Mouse (Mus musculus): ENCODE results near the gene Mapk8ip2. TPM values are rescaled to one million over a fixed set of nuclear protein-coding genes. Genes with fewer than 3 reads are reported as not detected.
"Not testable (repeated sequence)": the region's sequence is repeated elsewhere in the genome, so short reads cannot be mapped to it uniquely, and the experiment has no call there.

Mapk8ip2 gene
- polyA plus RNA-seq, 1 experiment from 2014 or later = 62.8 TPM

GRCm38 (mm10) chr15:89428136-89428790 is 25.4 kb upstream of the Mapk8ip2 start:
- H3K4me3 ChIP-seq (replicated peaks; ENCODE audit: low read length) = peak overlapping the region; percentile 59

GRCm38 (mm10) chr15:89428821-89429351 is 24.8 kb upstream of the Mapk8ip2 start:
- Histone ChIP-seq H3K9ac (peak overlapping the region; percentile 70), H3K27ac (peak overlapping the region; percentile 94; the same call in 1 of the 2 replicates), H3K4me2 (replicated peaks) (peak overlapping the region; percentile 84), H3K27me3 (ENCODE audit: control insufficient read depth, insufficient read depth, low read length) (no peaks in the 10 kb centered on the region), H3K4me3 (replicated peaks; ENCODE audit: low read length) (peak overlapping the region; percentile 59), H3K9me3 (ENCODE audit: control insufficient read depth, low read length) (no peaks in the 10 kb centered on the region), H3K4me1 (replicated peaks; ENCODE audit: control insufficient read depth, insufficient read depth, low read length) (peaks cover 9% of the 10 kb centered on the region), H3K36me3 (replicated peaks; ENCODE audit: control insufficient read depth, insufficient read depth) (peaks cover 27% of the 10 kb centered on the region)
- DNase-seq (ENCODE audit: low spot score) (no peak), ATAC-seq (ENCODE audit: low FRiP score) (peak; percentile 35)
- 8% methylated on average over 19 of the region's 22 CpGs for WGBS

More at GRCm38 (mm10) chr15:89428136-89428790, 25.4 kb upstream of the Mapk8ip2 start:
- WGBS = 85% methylated on average over 19 of the region's 19 CpGs
- ATAC-seq (ENCODE audit: low FRiP score) (no peak), DNase-seq (ENCODE audit: low spot score) (no peak)
- Histone ChIP-seq H3K9me3 (ENCODE audit: control insufficient read depth, low read length) (no peaks in the 10 kb centered on the region), H3K4me2 (replicated peaks) (peak overlapping the region; percentile 84), H3K27me3 (ENCODE audit: control insufficient read depth, insufficient read depth, low read length) (no peaks in the 10 kb centered on the region), H3K36me3 (replicated peaks; ENCODE audit: control insufficient read depth, insufficient read depth) (peaks cover 30% of the 10 kb centered on the region), H3K9ac (peak overlapping the region; percentile 70), H3K4me1 (replicated peaks; ENCODE audit: control insufficient read depth, insufficient read depth, low read length) (peaks cover 9% of the 10 kb centered on the region), H3K27ac (no peak overlapping the region)

- Histone ChIP-seq H3K9me3 (ENCODE audit: control insufficient read depth, low read length) (no peaks in the 10 kb centered on the region), H3K9ac (peak within 1 kb of the TSS; percentile 70), H3K4me2 (replicated peaks) (peak within 1 kb of the TSS; percentile 84), H3K36me3 (replicated peaks; ENCODE audit: control insufficient read depth, insufficient read depth) (peaks cover 27% of the 10 kb centered on the region), H3K4me1 (replicated peaks; ENCODE audit: control insufficient read depth, insufficient read depth, low read length) (peaks cover 9% of the 10 kb centered on the region), H3K27ac (peak within 1 kb of the TSS; percentile 94), H3K4me3 (replicated peaks; ENCODE audit: low read length) (peak within 1 kb of the TSS; percentile 59), H3K27me3 (ENCODE audit: control insufficient read depth, insufficient read depth, low read length) (no peaks in the 10 kb centered on the region)
- peak; percentile 94 for ATAC-seq (ENCODE audit: low FRiP score)
- peak; percentile 93 for DNase-seq (ENCODE audit: low spot score)
- whole genome bisulfite sequencing = under 1% methylated on average over 70 of the region's 70 CpGs
Measured at GRCm38 (mm10) chr15:89429352-89430221, 24.1 kb upstream of the Mapk8ip2 start, which contains the start of the genes C730034F03Rik, Gm44502 and Chkb. TSS of gene C730034F03Rik (plus strand) at chr15:89429589. TSS of gene Gm44502 (minus strand) at chr15:89429696. TSS of gene Chkb (minus strand) at chr15:89429908.

GRCm38 (mm10) chr15:89430341-89430740 is 23.4 kb upstream of the Mapk8ip2 start:
- Histone ChIP-seq H3K36me3 (replicated peaks; ENCODE audit: control insufficient read depth, insufficient read depth) (peaks cover 27% of the 10 kb centered on the region), H3K9me3 (ENCODE audit: control insufficient read depth, low read length) (no peaks in the 10 kb centered on the region), H3K27ac (peak overlapping the region; percentile 94), H3K9ac (peak overlapping the region; percentile 70), H3K4me1 (replicated peaks; ENCODE audit: control insufficient read depth, insufficient read depth, low read length) (peaks cover 9% of the 10 kb centered on the region), H3K4me2 (replicated peaks) (peak overlapping the region; percentile 84), H3K27me3 (ENCODE audit: control insufficient read depth, insufficient read depth, low read length) (no peaks in the 10 kb centered on the region), H3K4me3 (replicated peaks; ENCODE audit: low read length) (peak overlapping the region; percentile 59)
- DNase-seq (ENCODE audit: low spot score) = no peak
- WGBS = 49% methylated on average over 6 of the region's 6 CpGs
- ATAC-seq (ENCODE audit: low FRiP score) = no peak

- not testable (repeated sequence) for H3K4me3 ChIP-seq (replicated peaks; ENCODE audit: low read length); H3K9ac ChIP-seq; H3K27me3 ChIP-seq (ENCODE audit: control insufficient read depth, insufficient read depth, low read length); ATAC-seq (ENCODE audit: low FRiP score); H3K4me1 ChIP-seq (replicated peaks; ENCODE audit: control insufficient read depth, insufficient read depth, low read length); H3K27ac ChIP-seq; H3K9me3 ChIP-seq (ENCODE audit: control insufficient read depth, low read length); DNase-seq (ENCODE audit: low spot score)
- 90% methylated on average over 6 of the region's 9 CpGs for WGBS
- peaks cover 23% of the 10 kb centered on the region for H3K36me3 ChIP-seq (replicated peaks; ENCODE audit: control insufficient read depth, insufficient read depth)
- peak overlapping the region; percentile 84 for H3K4me2 ChIP-seq (replicated peaks)
Measured at GRCm38 (mm10) chr15:89430771-89431170, 22.9 kb upstream of the Mapk8ip2 start.

GRCm38 (mm10) chr15:89431271-89431670 is 22.4 kb upstream of the Mapk8ip2 start:
- Histone ChIP-seq H3K27ac (no peak overlapping the region), H3K4me3 (replicated peaks; ENCODE audit: low read length) (no peak overlapping the region), H3K4me1 (replicated peaks; ENCODE audit: control insufficient read depth, insufficient read depth, low read length) (peaks cover 9% of the 10 kb centered on the region), H3K9ac (no peak overlapping the region), H3K4me2 (replicated peaks) (0 out of 2 replicates have a peak overlapping the region, but pooled peaks have one; percentile 84), H3K36me3 (replicated peaks; ENCODE audit: control insufficient read depth, insufficient read depth) (peaks cover 18% of the 10 kb centered on the region), H3K27me3 (ENCODE audit: control insufficient read depth, insufficient read depth, low read length) (no peaks in the 10 kb centered on the region), H3K9me3 (ENCODE audit: control insufficient read depth, low read length) (no peaks in the 10 kb centered on the region)
- 95% methylated on average over 3 of the region's 3 CpGs for WGBS
- no peak for DNase-seq (ENCODE audit: low spot score)
- no peak for ATAC-seq (ENCODE audit: low FRiP score)

GRCm38 (mm10) chr15:89431806-89432205 is 21.9 kb upstream of the Mapk8ip2 start:
- Histone ChIP-seq H3K27me3 (ENCODE audit: control insufficient read depth, insufficient read depth, low read length) (no peaks in the 10 kb centered on the region), H3K9ac (no peak overlapping the region), H3K9me3 (ENCODE audit: control insufficient read depth, low read length) (no peaks in the 10 kb centered on the region), H3K4me2 (replicated peaks) (no peak overlapping the region), H3K27ac (no peak overlapping the region), H3K36me3 (replicated peaks; ENCODE audit: control insufficient read depth, insufficient read depth) (peaks cover 13% of the 10 kb centered on the region), H3K4me3 (replicated peaks; ENCODE audit: low read length) (no peak overlapping the region), H3K4me1 (replicated peaks; ENCODE audit: control insufficient read depth, insufficient read depth, low read length) (peaks cover 9% of the 10 kb centered on the region)
- DNase-seq (ENCODE audit: low spot score) (no peak), ATAC-seq (ENCODE audit: low FRiP score) (no peak)
- WGBS = 94% methylated on average over 6 of the region's 6 CpGs

- Histone ChIP-seq H3K4me1 (replicated peaks; ENCODE audit: control insufficient read depth, insufficient read depth, low read length) (peaks cover 9% of the 10 kb centered on the region), H3K27ac (no peak overlapping the region), H3K36me3 (replicated peaks; ENCODE audit: control insufficient read depth, insufficient read depth) (0 out of 2 replicates have a peak, but pooled peaks cover 2% of the 10 kb centered on the region), H3K27me3 (ENCODE audit: control insufficient read depth, insufficient read depth, low read length) (no peaks in the 10 kb centered on the region), H3K9ac (no peak overlapping the region), H3K9me3 (ENCODE audit: control insufficient read depth, low read length) (no peaks in the 10 kb centered on the region), H3K4me2 (replicated peaks) (no peak overlapping the region), H3K4me3 (replicated peaks; ENCODE audit: low read length) (no peak overlapping the region)
- DNase-seq (ENCODE audit: low spot score) (no peak), ATAC-seq (ENCODE audit: low FRiP score) (no peak)
- WGBS = 76% methylated on average over 4 of the region's 4 CpGs
Measured at GRCm38 (mm10) chr15:89432946-89433345, 20.8 kb upstream of the Mapk8ip2 start.

- DNase-seq (ENCODE audit: low spot score) = no peak
- Histone ChIP-seq H3K27ac (no peak overlapping the region), H3K4me1 (replicated peaks; ENCODE audit: control insufficient read depth, insufficient read depth, low read length) (no peaks in the 10 kb centered on the region), H3K4me2 (replicated peaks) (no peak overlapping the region), H3K9ac (no peak overlapping the region), H3K9me3 (ENCODE audit: control insufficient read depth, low read length) (no peaks in the 10 kb centered on the region), H3K27me3 (ENCODE audit: control insufficient read depth, insufficient read depth, low read length) (no peaks in the 10 kb centered on the region), H3K4me3 (replicated peaks; ENCODE audit: low read length) (no peak overlapping the region), H3K36me3 (replicated peaks; ENCODE audit: control insufficient read depth, insufficient read depth) (no peaks in the 10 kb centered on the region)
- no peak for ATAC-seq (ENCODE audit: low FRiP score)
- 81% methylated on average over 3 of the region's 3 CpGs for WGBS
Measured at GRCm38 (mm10) chr15:89434136-89434535, 19.6 kb upstream of the Mapk8ip2 start.

Data from hindbrain, embryonic 14.5 days (tissue).